Mouse (Mus musculus) C2C12 (cell line): ENCODE results near the gene Nek8.

Source experiments
- CTCF ChIP-seq: IDR thresholded peaks from one replicate; pipeline ENCODE4 v1.5.1; 2011; ENCODE audit not compliant: control insufficient read depth, insufficient read depth, insufficient read length
- MYOD1 ChIP-seq: IDR thresholded peaks from one replicate; pipeline ENCODE4 v1.6.1; 2011; ENCODE audit warnings: low read depth; ENCODE audit not compliant: control insufficient read depth, insufficient read length
- USF1 ChIP-seq: IDR thresholded peaks from one replicate; pipeline ENCODE4 v1.6.1; 2011; ENCODE audit warnings: low read depth, mild to moderate bottlenecking, control low read depth, moderate library complexity

DNA sequence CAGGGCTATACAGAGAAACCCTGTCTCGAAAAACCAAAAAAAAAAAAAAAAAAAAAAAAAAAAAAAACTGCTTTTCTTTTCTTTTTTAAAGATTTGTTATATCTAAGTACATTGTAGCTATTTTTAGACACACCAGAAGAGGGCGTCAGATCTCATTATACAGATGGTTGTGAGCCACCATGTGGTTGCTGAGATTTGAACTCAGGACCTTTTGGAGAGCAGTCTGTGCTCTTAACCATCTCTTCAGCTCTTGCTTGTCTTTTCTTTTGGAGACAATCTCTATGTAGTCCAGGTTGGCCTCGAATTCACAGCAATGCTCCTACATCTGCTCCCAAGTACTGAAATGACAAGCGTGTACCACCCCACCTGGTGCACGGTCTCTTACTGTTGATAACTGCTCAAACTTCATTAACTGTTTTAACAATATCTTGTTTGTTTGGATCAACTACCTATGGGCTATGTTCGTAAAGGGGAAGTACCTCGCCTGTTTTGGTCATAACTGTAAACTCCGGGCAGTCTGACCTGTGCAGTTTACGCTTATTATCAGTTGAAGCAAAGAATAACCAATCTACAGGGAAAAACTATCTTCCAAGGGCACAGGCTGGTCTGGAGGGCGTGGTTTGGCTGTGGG lies 589 bp downstream of the Nek8 start:
- TF ChIP-seq CTCF (no peak), MYOD1 (no peak), USF1 (no peak)
